In genomic region chr17:47768707-47769276, GRCm38 (mm10) we compare ENCODE assay signal across 8 mouse cellular contexts. TPM values are rescaled to one million over a fixed set of nuclear protein-coding genes. Genes with fewer than 3 reads are reported as not detected.
DNase-seq lines count a peak whose midpoint lies in the region; ATAC-seq and TF ChIP-seq lines count a peak whose summit lies in the region.

No protein-coding gene starts in this region.

- no peak overlapping the region for H3K4me2 ChIP-seq in hindbrain, postnatal 0 days (ENCODE audit: low read depth, low read length)
- no peak overlapping the region for H3K4me2 ChIP-seq in hindbrain, embryonic 12.5 days (replicated peaks)
- H3K4me2 ChIP-seq in heart, embryonic 13.5 days = peak overlapping the region; percentile 8; the same call in 1 of the 2 replicates
- no peak overlapping the region for H3K4me2 ChIP-seq in lung, embryonic 16.5 days (ENCODE audit: low read depth, low read length)
- no peak overlapping the region for H3K4me2 ChIP-seq in stomach, embryonic 15.5 days
- no peak overlapping the region for H3K4me2 ChIP-seq in forebrain, embryonic 14.5 days (ENCODE audit: low read length)

- no peaks in the 10 kb centered on the region for H3K4me1 ChIP-seq in hindbrain, postnatal 0 days (ENCODE audit: insufficient read depth, low read length)
- no peaks in the 10 kb centered on the region for H3K4me1 ChIP-seq in hindbrain, embryonic 12.5 days
- peaks cover 23% of the 10 kb centered on the region for H3K4me1 ChIP-seq in heart, embryonic 13.5 days
- H3K4me1 ChIP-seq in lung, embryonic 16.5 days (replicated peaks; ENCODE audit: control insufficient read depth, insufficient read depth, low read length) = no peaks in the 10 kb centered on the region
- H3K4me1 ChIP-seq in stomach, embryonic 15.5 days = no peaks in the 10 kb centered on the region; the same call in 1 of the 2 replicates
- H3K4me1 ChIP-seq in forebrain, embryonic 14.5 days (ENCODE audit: control insufficient read depth, insufficient read depth, low read length) = no peaks in the 10 kb centered on the region

- no peak for TF ChIP-seq CTCF in hindbrain, postnatal 0 days (IDR thresholded peaks at IDR 0.05; ENCODE audit: low read depth)

- H3K27me3 ChIP-seq in hindbrain, postnatal 0 days (ENCODE audit: insufficient read depth, low read length) = no peaks in the 10 kb centered on the region
- H3K27me3 ChIP-seq in hindbrain, embryonic 12.5 days = 0 out of 2 replicates have a peak, but pooled peaks cover 3% of the 10 kb centered on the region
- no peaks in the 10 kb centered on the region for H3K27me3 ChIP-seq in heart, embryonic 13.5 days (replicated peaks)
- H3K27me3 ChIP-seq in lung, embryonic 16.5 days (ENCODE audit: control insufficient read depth, insufficient read depth, low read depth, low read length) = no peaks in the 10 kb centered on the region
- no peaks in the 10 kb centered on the region for H3K27me3 ChIP-seq in stomach, embryonic 15.5 days (replicated peaks)
- no peaks in the 10 kb centered on the region for H3K27me3 ChIP-seq in forebrain, embryonic 14.5 days (replicated peaks; ENCODE audit: control insufficient read depth, insufficient read depth, low read length)

- H3K27ac ChIP-seq in hindbrain, postnatal 0 days = no peak overlapping the region
- H3K27ac ChIP-seq in hindbrain, embryonic 12.5 days = no peak overlapping the region
- H3K27ac ChIP-seq in heart, embryonic 13.5 days (replicated peaks) = no peak overlapping the region
- H3K27ac ChIP-seq in lung, embryonic 16.5 days (ENCODE audit: low read length) = no peak overlapping the region
- H3K27ac ChIP-seq in stomach, embryonic 15.5 days = no peak overlapping the region
- no peak overlapping the region for H3K27ac ChIP-seq in forebrain, embryonic 14.5 days (ENCODE audit: low read depth, low read length)

- H3K4me3 ChIP-seq in hindbrain, postnatal 0 days (ENCODE audit: low read length) = no peak overlapping the region
- H3K4me3 ChIP-seq in hindbrain, embryonic 12.5 days = no peak overlapping the region
- H3K4me3 ChIP-seq in heart, embryonic 13.5 days = no peak overlapping the region
- no peak overlapping the region for H3K4me3 ChIP-seq in lung, embryonic 16.5 days (ENCODE audit: low read length)
- H3K4me3 ChIP-seq in stomach, embryonic 15.5 days (replicated peaks) = no peak overlapping the region
- no peak overlapping the region for H3K4me3 ChIP-seq in forebrain, embryonic 14.5 days (ENCODE audit: low read depth, low read length)

- no peak for ATAC-seq in hindbrain, postnatal 0 days
- ATAC-seq in hindbrain, embryonic 12.5 days (ENCODE audit: low FRiP score) = no peak
- ATAC-seq in heart, embryonic 13.5 days (ENCODE audit: extremely low read depth, insufficient number of reproducible peaks, low FRiP score, low TSS enrichment) = no peak
- peak; percentile 24; the same call in 1 of the 2 replicates for ATAC-seq in lung, embryonic 16.5 days (ENCODE audit: low read depth)
- ATAC-seq in stomach, embryonic 15.5 days (ENCODE audit: insufficient read depth, low FRiP score, low read depth) = peak; percentile 37; the same call in 1 of the 2 replicates
- ATAC-seq in forebrain, embryonic 14.5 days = no peak

- WGBS in hindbrain, postnatal 0 days = 49% methylated on average over 12 of the region's 12 CpGs
- WGBS in hindbrain, embryonic 12.5 days = 51% methylated on average over 12 of the region's 12 CpGs
- WGBS in heart, embryonic 13.5 days = 27% methylated on average over 12 of the region's 12 CpGs
- 41% methylated on average over 12 of the region's 12 CpGs for WGBS in lung, embryonic 16.5 days
- WGBS in stomach, embryonic 15.5 days = 51% methylated on average over 12 of the region's 12 CpGs
- WGBS in forebrain, embryonic 14.5 days = 61% methylated on average over 12 of the region's 12 CpGs

- H3K9me3 ChIP-seq in hindbrain, postnatal 0 days (ENCODE audit: low read length) = no peaks in the 10 kb centered on the region
- no peaks in the 10 kb centered on the region for H3K9me3 ChIP-seq in hindbrain, embryonic 12.5 days (replicated peaks)
- peaks cover 13% of the 10 kb centered on the region; the same call in 1 of the 2 replicates for H3K9me3 ChIP-seq in heart, embryonic 13.5 days
- peaks cover 8% of the 10 kb centered on the region for H3K9me3 ChIP-seq in lung, embryonic 16.5 days (ENCODE audit: control insufficient read depth, low read length)
- H3K9me3 ChIP-seq in stomach, embryonic 15.5 days = no peaks in the 10 kb centered on the region
- 0 out of 2 replicates have a peak, but pooled peaks cover 5% of the 10 kb centered on the region for H3K9me3 ChIP-seq in forebrain, embryonic 14.5 days (replicated peaks; ENCODE audit: control insufficient read depth, low read length)

- no peaks in the 10 kb centered on the region for H3K36me3 ChIP-seq in hindbrain, postnatal 0 days (ENCODE audit: insufficient read depth, low read length)
- H3K36me3 ChIP-seq in hindbrain, embryonic 12.5 days = no peaks in the 10 kb centered on the region
- peaks cover 11% of the 10 kb centered on the region for H3K36me3 ChIP-seq in heart, embryonic 13.5 days
- no peaks in the 10 kb centered on the region for H3K36me3 ChIP-seq in lung, embryonic 16.5 days (ENCODE audit: control insufficient read depth, insufficient read depth, low read length)
- H3K36me3 ChIP-seq in stomach, embryonic 15.5 days = no peaks in the 10 kb centered on the region
- no peaks in the 10 kb centered on the region for H3K36me3 ChIP-seq in forebrain, embryonic 14.5 days (ENCODE audit: control insufficient read depth, insufficient read depth, low read length)

- peak; percentile 6 for DNase-seq in hindbrain, postnatal 0 days (ENCODE audit: low spot score)
- peak; percentile 31 for DNase-seq in NIH3T3 (ENCODE audit: low read depth)
- DNase-seq in forebrain, embryonic 14.5 days (ENCODE audit: low spot score) = no peak
- no peak for DNase-seq in retina, postnatal 1 day

- no peak overlapping the region for H3K9ac ChIP-seq in hindbrain, postnatal 0 days (replicated peaks; ENCODE audit: low read length)
- H3K9ac ChIP-seq in hindbrain, embryonic 12.5 days = no peak overlapping the region
- H3K9ac ChIP-seq in heart, embryonic 13.5 days = peak overlapping the region; percentile 39; the same call in 1 of the 2 replicates
- H3K9ac ChIP-seq in lung, embryonic 16.5 days (ENCODE audit: low read length) = no peak overlapping the region
- no peak overlapping the region for H3K9ac ChIP-seq in stomach, embryonic 15.5 days
- H3K9ac ChIP-seq in forebrain, embryonic 14.5 days (ENCODE audit: low read length) = no peak overlapping the region

RNA-seq across cellular contexts. Expression of gene Tfeb, which starts 32.0 kb away (rescaled TPM):
- 10.0 and 13.2 TPM in 2 replicates for total RNA-seq in hindbrain, postnatal 0 days (2014; rRNA removed)
- 6.6 TPM in 2 replicates for polyA plus RNA-seq in hindbrain, postnatal 0 days (2015; fragmentation: Nextera tagmentation; extraction: Ambion mirVana)
- 4.9 TPM in 2 replicates for polyA plus RNA-seq in hindbrain, embryonic 12.5 days (2016; fragmentation: Nextera tagmentation; extraction: Ambion mirVana)
- 21.1 and 22.4 TPM in 2 replicates for polyA plus RNA-seq in heart, embryonic 13.5 days (2015; fragmentation: Nextera tagmentation; extraction: Ambion mirVana)
- polyA plus RNA-seq in lung, embryonic 16.5 days (2015; fragmentation: Nextera tagmentation; extraction: Ambion mirVana) = 13.1 and 13.7 TPM in 2 replicates
- 10.2 and 10.7 TPM in 2 replicates for polyA plus RNA-seq in stomach, embryonic 15.5 days (2015; fragmentation: Nextera tagmentation; extraction: Ambion mirVana)
- 2.2 and 2.4 TPM in 2 replicates for polyA plus RNA-seq in forebrain, embryonic 14.5 days (2014; fragmentation: Nextera tagmentation; extraction: Ambion mirVana)

RNA-seq across cellular contexts. Expression of gene Pgc, which starts 42.1 kb away (rescaled TPM):
- 0.21 TPM in 1 of 2 replicates, not detected in the other for total RNA-seq in hindbrain, postnatal 0 days (2014; rRNA removed)
- 0.14 and 0.42 TPM in 2 replicates for polyA plus RNA-seq in hindbrain, postnatal 0 days (2015; fragmentation: Nextera tagmentation; extraction: Ambion mirVana)
- not detected in 2 replicates for polyA plus RNA-seq in hindbrain, embryonic 12.5 days (2016; fragmentation: Nextera tagmentation; extraction: Ambion mirVana)
- polyA plus RNA-seq in heart, embryonic 13.5 days (2015; fragmentation: Nextera tagmentation; extraction: Ambion mirVana) = 0.17 and 0.24 TPM in 2 replicates
- polyA plus RNA-seq in lung, embryonic 16.5 days (2015; fragmentation: Nextera tagmentation; extraction: Ambion mirVana) = 22.5 and 26.8 TPM in 2 replicates
- 52.1 and 71.7 TPM in 2 replicates for polyA plus RNA-seq in stomach, embryonic 15.5 days (2015; fragmentation: Nextera tagmentation; extraction: Ambion mirVana)
- polyA plus RNA-seq in forebrain, embryonic 14.5 days (2014; fragmentation: Nextera tagmentation; extraction: Ambion mirVana) = not detected in 2 replicates

Comparison
In these comparisons a context has a peak if more than half of its experiments do, and no peak if none do; other contexts are left out.
1. ATAC-seq: peak in lung, embryonic 16.5 days (single experiment) and stomach, embryonic 15.5 days (single experiment); none in hindbrain, postnatal 0 days (single experiment), hindbrain, embryonic 12.5 days (single experiment), heart, embryonic 13.5 days (single experiment) and forebrain, embryonic 14.5 days (single experiment).
2. DNase-seq: peak in hindbrain, postnatal 0 days (single experiment) and NIH3T3 (single experiment); none in forebrain, embryonic 14.5 days (single experiment) and retina, postnatal 1 day (single experiment).
3. RNA of gene Pgc, which starts 42.1 kb away (polyA plus RNA-seq): 52.1 to 71.7 TPM in stomach, embryonic 15.5 days and 22.5 to 26.8 TPM in lung, embryonic 16.5 days; not detected in hindbrain, embryonic 12.5 days, 0.17 to 0.24 TPM in heart, embryonic 13.5 days, 0.14 to 0.42 TPM in hindbrain, postnatal 0 days and not detected in forebrain, embryonic 14.5 days; every median in the first group is over 10 times any median in the second.